Comparison of ENCODE assay signal across 26 mouse cellular contexts in the genomic region with DNA sequence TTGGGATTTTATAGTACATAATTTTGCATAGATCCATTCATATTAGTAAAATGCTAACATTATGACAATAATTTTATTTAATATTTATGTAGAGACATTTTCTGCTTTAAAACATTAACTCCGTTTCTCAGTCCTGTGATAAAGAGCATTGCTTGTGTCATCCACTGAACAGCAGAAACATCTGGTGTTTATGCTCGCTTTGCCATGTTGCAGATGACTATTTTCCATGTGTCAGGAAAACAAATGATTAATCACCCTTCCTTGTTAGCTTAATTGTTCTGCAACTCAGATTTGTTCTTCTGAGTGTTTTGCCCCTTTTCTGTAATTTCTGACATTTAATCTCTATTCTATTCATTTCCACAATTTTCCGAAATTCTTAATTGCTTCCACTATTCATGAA.
"Had no signal": no experiment of that assay in that cellular context is flagged by ENCODE, and none has a peak within 500 bp of the region (broad histone marks: within the 10 kb centered on the region; RNA-seq: fewer than 3 reads in every experiment).

No protein-coding gene starts in this region.

- H3K9ac ChIP-seq: heart, embryonic 12.5 days; hindbrain, embryonic 12.5 days; hindbrain, embryonic 14.5 days; intestine, embryonic 15.5 days; limb, embryonic 13.5 days; limb, embryonic 15.5 days; liver, embryonic 12.5 days; liver, embryonic 14.5 days had no signal

- H3K9me3 ChIP-seq: heart, embryonic 10.5 days; heart, embryonic 12.5 days; hindbrain, embryonic 10.5 days; hindbrain, embryonic 12.5 days; intestine, embryonic 15.5 days; limb, embryonic 13.5 days; limb, embryonic 15.5 days; liver, embryonic 12.5 days had no signal

- ATAC-seq: hindbrain, embryonic 16.5 days; inflammation-experienced regulatory T-cells, adult 6 months; intestine, embryonic 15.5 days; intestine, postnatal 0 days; liver, embryonic 12.5 days had no signal

- H3K27me3 ChIP-seq: heart, embryonic 12.5 days; hindbrain, embryonic 12.5 days; intestine, embryonic 15.5 days; limb, embryonic 13.5 days; limb, embryonic 15.5 days; liver, embryonic 12.5 days had no signal

- H3K4me2 ChIP-seq: heart, embryonic 12.5 days; hindbrain, embryonic 12.5 days; hindbrain, embryonic 14.5 days; intestine, embryonic 15.5 days; limb, embryonic 13.5 days; limb, embryonic 15.5 days; liver, embryonic 12.5 days had no signal

- H3K4me3 ChIP-seq: heart, adult 2 months; heart, embryonic 10.5 days; heart, embryonic 12.5 days; hindbrain, embryonic 10.5 days; hindbrain, embryonic 12.5 days; intestine, embryonic 15.5 days; limb, embryonic 13.5 days; limb, embryonic 15.5 days; liver, embryonic 12.5 days had no signal

- H3K4me1 ChIP-seq: heart, embryonic 10.5 days; heart, embryonic 12.5 days; hindbrain, embryonic 10.5 days; hindbrain, embryonic 12.5 days; intestine, embryonic 15.5 days; limb, embryonic 13.5 days; limb, embryonic 15.5 days; liver, embryonic 12.5 days had no signal

- H3K27ac ChIP-seq: heart, adult 2 months; heart, embryonic 10.5 days; hindbrain, embryonic 10.5 days; hindbrain, embryonic 12.5 days; hindbrain, embryonic 14.5 days; intestine, embryonic 15.5 days; limb, embryonic 13.5 days; limb, embryonic 15.5 days; liver, embryonic 12.5 days; liver, embryonic 14.5 days had no signal

- H3K36me3 ChIP-seq: heart, embryonic 10.5 days; heart, embryonic 12.5 days; hindbrain, embryonic 10.5 days; hindbrain, embryonic 12.5 days; intestine, embryonic 15.5 days; limb, embryonic 13.5 days; limb, embryonic 15.5 days; liver, embryonic 12.5 days had no signal

- DNase-seq: gastrocnemius, postnatal 14 days; gastrocnemius, postnatal 36 days; heart, adult 11 months; heart, adult 2 months; heart, postnatal 10 days; heart, postnatal 4 days; kidney, adult 18-20 months; kidney, adult 8-10 months; kidney, postnatal 10 days; kidney, postnatal 36 days; layer of hippocampus, postnatal 36 days; left cerebral cortex, postnatal 4 days; lung, adult 18-20 months had no signal
